Mouse (Mus musculus) intestine, embryonic 15.5 days (tissue): ENCODE data around the gene Acod1. TPM values are rescaled to one million over a fixed set of nuclear protein-coding genes. Genes with fewer than 3 reads are reported as not detected.
A peak's percentile ranks its signal among the peaks of the same experiment; 100 is the strongest.

Source experiments
- ATAC-seq: fragments of 200-750 bp; cut with Nextera tagmentation; 2 replicates; pipeline ENCODE4 v1.8.0; 2017; ENCODE audit warnings: moderate TSS enrichment, moderate library complexity
- H3K27ac ChIP-seq: fragments of 300-500 bp; sonication (generic); 2 replicates; pipeline ENCODE4 v1.5.1; 2015; ENCODE audit warnings: mild to moderate bottlenecking, inconsistent platforms
- H3K27me3 ChIP-seq: fragments of 300-500 bp; sonication (generic); replicated peaks from 2 replicates; pipeline ENCODE4 v1.6.1; 2015; ENCODE audit warnings: inconsistent platforms
- H3K36me3 ChIP-seq: fragments of 300-500 bp; sonication (generic); 2 replicates; pipeline ENCODE4 v1.6.1; 2015; ENCODE audit warnings: inconsistent platforms
- H3K4me1 ChIP-seq: fragments of 300-500 bp; sonication (generic); replicated peaks from 2 replicates; pipeline ENCODE4 v1.6.1; 2015; ENCODE audit warnings: inconsistent platforms
- H3K4me2 ChIP-seq: fragments of 300-500 bp; sonication (generic); replicated peaks from 2 replicates; pipeline ENCODE4 v1.6.1; 2015; ENCODE audit warnings: mild to moderate bottlenecking, inconsistent platforms
- H3K4me3 ChIP-seq: fragments of 300-500 bp; sonication (generic); replicated peaks from 2 replicates; pipeline ENCODE4 v1.5.1; 2015; ENCODE audit warnings: inconsistent platforms
- H3K9ac ChIP-seq: fragments of 300-500 bp; sonication (generic); 2 replicates; pipeline ENCODE4 v1.6.1; 2015; ENCODE audit warnings: inconsistent platforms
- H3K9me3 ChIP-seq: fragments of 300-500 bp; sonication (generic); 2 replicates; pipeline ENCODE4 v1.6.1; 2016; ENCODE audit warnings: inconsistent platforms
- WGBS: fragments of 180-500 bp; shearing (Covaris S2); methylation state at CpG from one replicate; pipeline ENCODE4 v1.1.7; 2015; 5-methylcytosine and 5-hydroxymethylcytosine counted together
- polyA plus RNA-seq: library from polyadenylated mRNA; unstranded; fragments of >200 nt; fragmentation: Nextera tagmentation; extraction: Ambion mirVana; gene quantifications from 2 replicates; pipeline ENCODE4 v1.2.1, GENCODE M21; 2015

Acod1 gene
- polyA plus RNA-seq, 1 experiment from 2014 or later = 0.06 TPM

DNA sequence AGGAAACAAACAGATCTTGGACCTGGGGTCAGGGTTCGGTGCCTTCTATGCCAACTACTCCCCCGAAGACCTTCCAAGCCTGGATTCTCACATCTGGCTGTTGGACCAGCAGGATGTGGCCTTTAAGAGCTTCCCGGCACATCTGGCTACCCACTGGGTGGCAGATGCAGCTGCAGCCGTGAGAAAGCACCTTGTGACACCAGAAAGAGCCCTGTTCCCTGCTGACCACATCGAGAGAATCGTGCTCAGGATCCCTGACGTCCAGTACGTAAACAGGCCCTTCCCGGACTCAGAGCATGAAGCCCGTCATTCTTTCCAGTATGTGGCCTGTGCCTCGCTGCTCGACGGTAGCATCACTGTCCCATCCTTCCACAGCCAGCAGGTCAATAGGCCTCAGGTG, 8.0 kb downstream of the Acod1 start:
- Histone ChIP-seq H3K27me3 (no peaks in the 10 kb centered on the region), H3K9me3 (no peaks in the 10 kb centered on the region), H3K9ac (no peak overlapping the region), H3K36me3 (no peaks in the 10 kb centered on the region), H3K4me3 (no peak overlapping the region), H3K4me1 (no peaks in the 10 kb centered on the region), H3K27ac (no peak overlapping the region), H3K4me2 (no peak overlapping the region)
- WGBS = 87% methylated on average over 13 of the region's 13 CpGs
- no peak for ATAC-seq

- no peak for ATAC-seq
- Histone ChIP-seq H3K4me1 (no peaks in the 10 kb centered on the region), H3K4me3 (no peak overlapping the region), H3K27ac (no peak overlapping the region), H3K9ac (no peak overlapping the region), H3K9me3 (no peaks in the 10 kb centered on the region), H3K4me2 (no peak overlapping the region), H3K36me3 (no peaks in the 10 kb centered on the region), H3K27me3 (no peaks in the 10 kb centered on the region)
- 86% methylated on average over 7 of the region's 7 CpGs for WGBS
Measured at GRCm38 (mm10) chr14:103056601-103057000, 9.8 kb downstream of the Acod1 start.

DNA sequence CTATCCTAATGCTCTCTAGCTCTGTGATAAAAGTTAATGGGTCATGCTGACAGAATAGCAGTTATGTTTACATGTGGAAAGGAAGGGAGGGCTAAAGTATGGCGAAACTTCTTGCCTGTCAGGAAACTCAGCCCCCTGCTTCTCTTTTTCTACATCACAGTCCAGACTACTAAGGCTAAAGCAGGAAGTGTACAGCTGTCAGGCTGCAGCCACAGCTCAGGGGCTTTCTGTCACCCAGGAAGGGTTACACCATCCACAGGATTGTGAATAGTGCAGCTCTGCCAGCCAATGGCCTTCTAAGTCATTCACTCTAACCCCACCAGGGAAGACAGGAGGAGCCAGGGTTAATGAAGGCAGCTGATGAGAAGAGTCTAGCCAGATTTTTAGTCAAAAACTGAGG, 12.2 kb downstream of the Acod1 start:
- no peak for ATAC-seq
- Histone ChIP-seq H3K4me1 (no peaks in the 10 kb centered on the region), H3K27ac (no peak overlapping the region), H3K9me3 (no peaks in the 10 kb centered on the region), H3K4me3 (no peak overlapping the region), H3K27me3 (no peaks in the 10 kb centered on the region), H3K4me2 (no peak overlapping the region), H3K36me3 (no peaks in the 10 kb centered on the region), H3K9ac (no peak overlapping the region)
- 30% methylated on average over 1 of the region's 1 CpGs for WGBS

DNA sequence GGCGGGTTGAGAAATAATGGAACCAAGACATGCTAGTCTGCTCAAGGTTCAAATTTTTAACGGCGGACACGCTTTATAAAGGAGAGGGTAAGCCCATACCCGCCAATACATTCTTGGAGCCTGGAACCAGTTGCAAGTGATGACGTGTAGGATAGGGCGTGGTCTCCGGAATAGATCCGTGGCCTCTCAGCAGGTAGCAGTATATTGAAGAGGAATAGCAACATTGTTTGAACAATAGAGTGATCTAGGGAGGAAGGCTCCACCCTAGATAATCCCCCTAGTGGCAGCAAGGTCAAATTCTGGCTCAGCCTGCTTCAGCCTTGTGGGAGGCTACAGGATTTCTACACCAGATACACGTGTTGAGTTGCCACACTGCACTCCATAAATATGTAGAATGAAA, 12.7 kb downstream of the Acod1 start:
- H3K9ac ChIP-seq = no peak overlapping the region
- no peak for ATAC-seq

DNA sequence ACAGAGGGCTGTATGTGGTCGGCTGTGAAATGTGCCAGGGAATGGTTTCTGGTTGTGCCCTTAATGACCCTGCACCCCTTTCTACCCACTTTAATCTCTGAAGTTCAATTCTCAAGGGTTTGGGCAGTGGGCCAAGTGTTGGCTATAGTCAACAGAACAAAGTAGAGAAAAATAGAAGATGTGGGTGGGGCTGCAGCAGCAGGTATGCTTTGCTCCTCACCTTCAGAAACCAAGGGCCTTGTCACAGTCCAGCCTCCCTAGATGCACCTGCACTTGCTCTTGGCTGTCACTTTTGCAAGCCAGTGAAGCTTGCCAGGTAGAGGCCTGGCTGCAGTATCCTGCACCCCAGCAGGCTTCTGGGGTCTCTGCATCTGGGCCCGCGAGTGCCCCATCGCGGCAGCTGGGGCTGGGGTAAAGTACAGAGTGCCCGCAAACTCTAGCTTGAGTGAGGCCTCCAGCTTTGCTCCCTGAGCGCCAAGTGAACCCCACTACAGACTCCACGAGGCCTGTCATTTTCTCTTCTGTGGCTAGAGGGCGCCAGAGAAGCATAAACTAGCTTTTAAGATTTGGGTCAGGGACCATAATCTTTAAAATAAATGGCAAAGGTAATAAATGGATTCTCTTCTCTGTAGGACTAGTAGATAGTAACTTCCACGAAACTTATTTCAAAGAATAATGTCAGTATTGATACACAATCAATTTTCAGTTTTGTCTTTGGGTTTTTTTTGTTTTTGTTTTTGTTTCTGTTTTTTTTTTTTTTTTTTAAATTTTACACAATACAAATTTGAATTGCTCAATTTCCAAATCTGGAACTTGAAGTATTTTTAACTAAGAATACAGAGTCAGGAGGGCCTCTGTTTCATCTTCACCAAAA, 18.8 kb downstream of the Acod1 start:
- no peak for ATAC-seq
- Histone ChIP-seq H3K36me3 (no peaks in the 10 kb centered on the region), H3K27ac (no peak overlapping the region), H3K4me3 (no peak overlapping the region), H3K9ac (no peak overlapping the region), H3K4me2 (peak overlapping the region; percentile 43; the same call in 1 of the 2 replicates), H3K4me1 (no peaks in the 10 kb centered on the region), H3K9me3 (no peaks in the 10 kb centered on the region), H3K27me3 (no peaks in the 10 kb centered on the region)
- WGBS = 15% methylated on average over 10 of the region's 10 CpGs

More for the DNA sequence above, 12.7 kb downstream of the Acod1 start:
- Histone ChIP-seq H3K4me2 (no peak overlapping the region), H3K36me3 (no peaks in the 10 kb centered on the region), H3K4me1 (no peaks in the 10 kb centered on the region), H3K27ac (no peak overlapping the region), H3K4me3 (no peak overlapping the region), H3K9me3 (no peaks in the 10 kb centered on the region), H3K27me3 (no peaks in the 10 kb centered on the region)
- 83% methylated on average over 10 of the region's 10 CpGs for WGBS

DNA sequence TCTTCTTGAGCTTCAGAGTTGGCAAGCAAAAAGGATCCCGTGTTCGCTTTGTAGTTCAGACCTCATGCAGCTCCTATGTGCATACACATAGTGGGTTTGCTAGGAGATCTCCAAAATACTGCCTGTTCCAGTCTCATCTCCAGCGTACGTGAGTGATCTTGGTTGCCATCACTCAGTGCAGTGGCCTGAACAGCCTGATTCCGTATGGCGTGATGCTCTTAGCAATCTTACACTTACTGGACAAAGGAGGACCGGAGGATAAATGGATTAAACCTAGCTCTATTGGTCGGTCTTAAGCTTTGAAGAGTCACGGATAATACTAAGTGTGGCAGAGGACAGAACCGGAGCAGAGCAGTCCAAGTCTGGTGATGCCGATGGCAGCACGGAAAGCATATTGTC, 22.7 kb downstream of the Acod1 start:
- Histone ChIP-seq H3K27ac (peak overlapping the region; percentile 89), H3K4me1 (0 out of 2 replicates have a peak, but pooled peaks cover 3% of the 10 kb centered on the region), H3K9ac (peak overlapping the region; percentile 46), H3K4me3 (peak overlapping the region; percentile 73), H3K27me3 (no peaks in the 10 kb centered on the region), H3K4me2 (peak overlapping the region; percentile 88), H3K36me3 (no peaks in the 10 kb centered on the region; the same call in none of the 2 replicates), H3K9me3 (no peaks in the 10 kb centered on the region)
- no peak for ATAC-seq
- WGBS = 17% methylated on average over 12 of the region's 12 CpGs

DNA sequence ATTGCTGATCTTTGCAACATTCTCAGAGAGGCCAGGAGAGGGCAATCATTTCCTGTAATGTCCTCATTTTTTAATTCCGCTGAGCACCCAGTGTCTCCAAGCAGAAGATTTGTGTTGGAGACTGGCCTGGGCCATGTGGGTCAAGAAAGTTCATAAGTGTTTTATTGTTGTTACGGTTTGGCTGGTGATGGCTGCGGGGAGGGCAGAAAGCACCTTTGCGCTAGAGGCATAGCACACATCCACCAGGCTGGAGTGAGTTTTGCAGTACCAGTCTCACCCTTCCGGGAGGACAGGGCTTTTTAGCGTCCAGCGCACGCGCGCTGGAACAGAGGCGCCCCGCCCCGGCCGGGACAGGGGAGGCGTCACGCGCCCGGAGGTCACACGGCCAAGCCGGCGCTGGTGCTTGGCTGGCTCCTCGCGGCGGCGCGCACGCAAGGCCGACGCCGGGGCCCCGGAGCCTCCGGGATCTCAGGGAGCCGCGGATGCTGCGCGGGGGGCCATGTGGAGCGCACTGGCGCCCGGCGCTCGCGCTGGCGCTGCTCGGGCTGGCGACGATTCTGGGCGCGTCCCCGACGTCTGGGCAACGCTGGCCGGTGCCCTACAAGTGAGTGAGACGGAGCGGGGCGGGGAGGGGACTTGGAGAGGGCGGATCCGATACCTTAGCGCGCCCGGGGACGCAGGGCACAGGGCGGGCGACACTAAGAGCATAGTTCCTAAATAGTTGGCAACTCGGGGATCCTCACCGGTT, 23.3 kb downstream of the Acod1 start, which contains the start of gene Cln5:
Cln5 (plus strand) TSS at position 353 of the 748 bp plus-strand sequence.
- under 1% methylated on average over 65 of the region's 65 CpGs for WGBS
- peak; percentile 99 for ATAC-seq
- Histone ChIP-seq H3K9ac (peak within 1 kb of the TSS; percentile 63), H3K27ac (peak within 1 kb of the TSS; percentile 89), H3K27me3 (no peaks in the 10 kb centered on the region), H3K4me1 (0 out of 2 replicates have a peak, but pooled peaks cover 3% of the 10 kb centered on the region), H3K9me3 (no peaks in the 10 kb centered on the region), H3K36me3 (no peaks in the 10 kb centered on the region; the same call in none of the 2 replicates), H3K4me3 (peak within 1 kb of the TSS; percentile 73), H3K4me2 (peak within 1 kb of the TSS; percentile 88)

DNA sequence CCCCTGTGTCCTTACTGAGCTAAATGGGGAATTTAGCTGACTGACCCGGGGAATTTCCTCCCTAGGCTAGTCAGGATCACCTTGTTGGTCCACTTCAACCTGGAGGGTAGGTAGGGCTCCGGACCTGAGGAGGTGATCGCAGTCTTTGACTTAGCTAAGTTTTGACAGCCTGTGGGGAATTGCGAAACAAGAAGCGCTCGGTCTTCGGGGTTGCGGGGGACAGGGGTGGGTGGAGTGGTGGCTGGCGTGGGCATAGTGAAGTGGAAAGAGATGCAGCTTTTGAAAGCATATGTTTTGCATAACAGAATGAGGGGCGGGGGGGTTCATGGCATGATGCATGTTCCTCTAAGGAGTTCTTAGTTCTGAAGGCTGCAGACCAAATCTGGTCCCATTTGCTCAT, 24.0 kb downstream of the Acod1 start:
- peak; percentile 2; the same call in 1 of the 2 replicates for ATAC-seq
- H3K4me1 ChIP-seq = 0 out of 2 replicates have a peak, but pooled peaks cover 3% of the 10 kb centered on the region
- H3K9me3 ChIP-seq = no peaks in the 10 kb centered on the region
- H3K27ac ChIP-seq = peak overlapping the region; percentile 89
- peak overlapping the region; percentile 63 for H3K9ac ChIP-seq
- H3K4me3 ChIP-seq = peak overlapping the region; percentile 73
- H3K36me3 ChIP-seq = peaks cover 3% of the 10 kb centered on the region
- peak overlapping the region; percentile 88 for H3K4me2 ChIP-seq
- no peaks in the 10 kb centered on the region for H3K27me3 ChIP-seq
- whole genome bisulfite sequencing = 2% methylated on average over 10 of the region's 10 CpGs

DNA sequence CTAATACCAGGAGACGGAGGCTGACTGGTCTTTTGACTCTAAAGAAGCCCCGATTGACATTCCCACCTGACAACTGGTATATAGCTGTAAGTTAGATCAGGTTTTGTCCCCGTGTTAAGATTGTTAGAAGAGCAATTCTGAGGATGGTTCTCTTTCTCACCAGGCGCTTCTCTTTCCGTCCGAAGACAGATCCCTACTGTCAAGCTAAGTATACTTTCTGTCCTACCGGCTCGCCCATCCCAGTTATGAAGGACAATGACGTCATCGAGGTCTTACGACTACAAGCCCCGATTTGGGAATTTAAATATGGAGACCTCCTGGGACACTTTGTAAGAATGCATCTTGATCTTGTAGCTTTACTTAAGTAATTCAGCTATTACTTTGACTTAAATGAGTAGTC, 24.7 kb downstream of the Acod1 start:
- no peak overlapping the region for H3K9ac ChIP-seq
- peaks cover 3% of the 10 kb centered on the region for H3K36me3 ChIP-seq
- no peaks in the 10 kb centered on the region for H3K9me3 ChIP-seq
- H3K4me1 ChIP-seq = 0 out of 2 replicates have a peak, but pooled peaks cover 3% of the 10 kb centered on the region
- no peak for ATAC-seq
- H3K27me3 ChIP-seq = no peaks in the 10 kb centered on the region
- no peak overlapping the region for H3K27ac ChIP-seq
- 88% methylated on average over 12 of the region's 12 CpGs for WGBS
- no peak overlapping the region for H3K4me3 ChIP-seq
- H3K4me2 ChIP-seq = no peak overlapping the region

- Histone ChIP-seq H3K36me3 (peaks cover 3% of the 10 kb centered on the region), H3K9ac (no peak overlapping the region), H3K27me3 (no peaks in the 10 kb centered on the region), H3K9me3 (no peaks in the 10 kb centered on the region), H3K4me2 (no peak overlapping the region), H3K4me3 (no peak overlapping the region), H3K27ac (no peak overlapping the region), H3K4me1 (0 out of 2 replicates have a peak, but pooled peaks cover 3% of the 10 kb centered on the region)
- no peak for ATAC-seq
- 83% methylated on average over 4 of the region's 4 CpGs for WGBS
Measured at GRCm38 (mm10) chr14:103072731-103073130, 26.0 kb downstream of the Acod1 start.

- H3K36me3 ChIP-seq = peaks cover 3% of the 10 kb centered on the region
- no peak overlapping the region for H3K4me2 ChIP-seq
- no peak overlapping the region for H3K27ac ChIP-seq
- H3K9me3 ChIP-seq = no peaks in the 10 kb centered on the region
- H3K9ac ChIP-seq = no peak overlapping the region
- 0 out of 2 replicates have a peak, but pooled peaks cover 3% of the 10 kb centered on the region for H3K4me1 ChIP-seq
- no peaks in the 10 kb centered on the region for H3K27me3 ChIP-seq
- WGBS = 95% methylated on average over 8 of the region's 8 CpGs
- ATAC-seq = no peak
- no peak overlapping the region for H3K4me3 ChIP-seq
Measured at GRCm38 (mm10) chr14:103073825-103074224, 27.0 kb downstream of the Acod1 start.

DNA sequence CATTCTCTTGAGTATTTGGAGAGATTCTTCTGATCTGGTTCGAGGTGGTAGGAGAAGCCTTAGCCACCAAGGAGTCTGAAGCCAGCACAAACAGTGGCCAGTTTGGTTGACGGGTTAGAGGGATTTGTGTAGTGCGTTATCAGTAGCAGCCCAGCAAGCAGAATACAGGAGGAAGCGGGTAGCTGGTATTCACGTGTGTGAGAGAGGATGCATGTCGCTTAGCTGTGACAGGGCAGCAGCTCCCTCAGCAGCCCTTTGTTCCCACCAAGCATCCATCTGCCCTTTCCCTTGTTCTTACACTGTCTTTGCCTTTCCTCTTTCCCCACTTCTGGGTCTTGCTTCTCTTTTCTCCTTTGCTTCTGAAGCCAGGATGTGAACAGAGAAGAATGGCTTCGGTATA, 28.4 kb downstream of the Acod1 start:
- ATAC-seq = no peak
- Histone ChIP-seq H3K4me2 (no peak overlapping the region), H3K36me3 (peaks cover 5% of the 10 kb centered on the region), H3K27ac (no peak overlapping the region), H3K4me3 (no peak overlapping the region), H3K4me1 (0 out of 2 replicates have a peak, but pooled peaks cover 3% of the 10 kb centered on the region), H3K9me3 (no peaks in the 10 kb centered on the region), H3K9ac (no peak overlapping the region), H3K27me3 (no peaks in the 10 kb centered on the region)
- whole genome bisulfite sequencing = 89% methylated on average over 7 of the region's 7 CpGs
